Mouse (Mus musculus): ENCODE measurements around the gene H2afv. TPM values are rescaled to one million over a fixed set of nuclear protein-coding genes. Genes with fewer than 3 reads are reported as not detected.

H2afv gene
- polyA plus RNA-seq, 1 experiment from 2014 or later: 510 TPM

Small RNAs within 50 kb of the gene (microRNA-seq; reads per million reads assigned to microRNA genes)
- gene Gm22123 (not detected), gene Mir7651 (0.76 reads per million)

Other genes with a start within 250 kb of the H2afv start
- gene A730071L15Rik, start 244.4 kb downstream of the H2afv start, polyA plus RNA-seq (2014; fragmentation: Nextera tagmentation; extraction: Ambion mirVana): 0.50 and 0.54 TPM in 2 replicates
- 37.8 and 43.3 TPM in 2 replicates for gene Nudcd3, start 244.0 kb downstream of the H2afv start, polyA plus RNA-seq (2014; fragmentation: Nextera tagmentation; extraction: Ambion mirVana)
- 1.1 and 1.3 TPM in 2 replicates for gene Npc1l1, start 214.3 kb downstream of the H2afv start, polyA plus RNA-seq (2014; fragmentation: Nextera tagmentation; extraction: Ambion mirVana)
- 111 and 122 TPM in 2 replicates for gene Ddx56, start 176.7 kb downstream of the H2afv start, polyA plus RNA-seq (2014; fragmentation: Nextera tagmentation; extraction: Ambion mirVana)
- gene Tmed4, start 169.6 kb downstream of the H2afv start, polyA plus RNA-seq (2014; fragmentation: Nextera tagmentation; extraction: Ambion mirVana): 113 and 119 TPM in 2 replicates
- 112 TPM in 2 replicates for gene Ogdh, start 152.8 kb downstream of the H2afv start, polyA plus RNA-seq (2014; fragmentation: Nextera tagmentation; extraction: Ambion mirVana)
- 14.0 and 14.2 TPM in 2 replicates for gene Zmiz2, start 55.4 kb downstream of the H2afv start, polyA plus RNA-seq (2014; fragmentation: Nextera tagmentation; extraction: Ambion mirVana)
- gene Ppia, start 29.0 kb downstream of the H2afv start, polyA plus RNA-seq (2014; fragmentation: Nextera tagmentation; extraction: Ambion mirVana): 5,694 and 5,748 TPM in 2 replicates
- gene Purb, start 31.5 kb upstream of the H2afv start, polyA plus RNA-seq (2014; fragmentation: Nextera tagmentation; extraction: Ambion mirVana): 25.7 and 26.2 TPM in 2 replicates
- 1.3 TPM in 2 replicates for gene Myo1g, start 76.5 kb upstream of the H2afv start, polyA plus RNA-seq (2014; fragmentation: Nextera tagmentation; extraction: Ambion mirVana)
- 87.0 and 90.6 TPM in 2 replicates for gene Ccm2, start 102.4 kb upstream of the H2afv start, polyA plus RNA-seq (2014; fragmentation: Nextera tagmentation; extraction: Ambion mirVana)
- gene Nacad, start 161.6 kb upstream of the H2afv start, polyA plus RNA-seq (2014; fragmentation: Nextera tagmentation; extraction: Ambion mirVana): 5.7 and 9.0 TPM in 2 replicates
- 52.1 and 58.0 TPM in 2 replicates for gene Tbrg4, start 181.6 kb upstream of the H2afv start, polyA plus RNA-seq (2014; fragmentation: Nextera tagmentation; extraction: Ambion mirVana)
- gene Wap, start 194.2 kb upstream of the H2afv start, polyA plus RNA-seq (2014; fragmentation: Nextera tagmentation; extraction: Ambion mirVana): not detected in 2 replicates
- gene Ramp3, start 214.1 kb upstream of the H2afv start, polyA plus RNA-seq (2014; fragmentation: Nextera tagmentation; extraction: Ambion mirVana): 9.3 and 10.9 TPM in 2 replicates

Data from intestine, embryonic 14.5 days (tissue).